Mouse (Mus musculus): ENCODE data around the gene Kdsr. TPM values are rescaled to one million over a fixed set of nuclear protein-coding genes. Genes with fewer than 3 reads are reported as not detected.
"Not testable (repeated sequence)": the region's sequence is repeated elsewhere in the genome, so short reads cannot be mapped to it uniquely, and the experiment has no call there.

The Kdsr gene
- total RNA-seq, 4 experiments from 2014 or later, result 25.5 to 28.9 (median 27.8) TPM

DNA sequence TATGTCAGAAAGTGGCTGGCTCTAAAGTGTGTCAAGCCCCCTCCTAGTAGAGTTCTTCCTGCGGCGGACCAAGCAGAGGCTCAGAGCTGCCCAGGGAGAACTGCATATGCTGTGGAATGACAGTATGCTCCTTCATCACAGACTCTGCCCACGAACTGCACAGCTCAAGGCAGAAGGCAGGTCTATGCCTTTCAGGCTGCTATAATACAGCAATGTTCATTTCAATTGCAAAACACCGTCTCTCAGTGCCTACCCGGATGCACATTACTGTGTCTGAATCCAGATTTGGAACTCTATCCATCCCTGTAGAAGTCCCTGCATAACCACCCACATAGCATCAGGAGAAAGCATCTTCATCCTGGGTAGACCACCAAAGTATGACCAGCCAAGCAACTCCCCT, 19.7 kb downstream of the Kdsr start:
- no peak for DNase-seq (ENCODE audit: low spot score in 2 of 2)

DNA sequence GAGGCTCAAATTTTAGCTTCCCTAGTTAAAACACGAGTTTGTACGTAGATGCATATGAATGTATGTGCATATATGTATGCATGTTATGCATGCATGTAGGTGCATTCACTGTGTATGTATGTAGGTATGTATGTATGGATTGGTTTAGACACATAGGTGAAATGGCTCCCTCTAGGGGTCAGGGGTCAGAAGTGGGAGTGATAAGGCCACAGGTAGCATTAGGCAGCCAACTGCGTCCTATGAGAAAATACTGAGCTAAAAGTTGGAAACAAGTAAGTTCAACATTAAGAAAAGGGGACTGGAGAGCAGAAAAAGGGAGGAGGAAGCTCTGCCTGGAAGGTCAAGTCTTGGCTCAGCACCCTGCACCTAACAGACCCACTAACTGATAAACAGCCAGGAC, 21.4 kb downstream of the Kdsr start:
- DNase-seq (ENCODE audit: low spot score in 2 of 2), result no peak

DNA sequence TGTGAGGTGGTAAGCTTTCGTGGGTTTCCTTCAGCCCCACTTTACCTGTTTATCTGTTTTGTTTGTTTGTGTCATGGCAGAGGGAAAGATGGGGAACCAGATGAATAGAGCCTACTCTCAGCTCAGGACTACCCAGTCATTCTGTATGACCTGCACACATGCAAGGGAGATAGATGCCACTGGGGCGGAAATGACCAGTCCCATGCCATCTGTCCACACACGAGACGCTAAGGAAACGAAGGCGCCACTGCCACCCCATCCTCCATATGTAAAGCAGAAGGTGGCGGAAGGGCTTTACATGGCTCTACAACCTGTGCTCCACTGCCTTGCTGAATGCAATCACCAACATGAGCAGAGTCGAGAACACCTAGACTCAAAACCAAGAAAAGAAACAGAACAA, 23.3 kb downstream of the Kdsr start:
- DNase-seq (ENCODE audit: low spot score in 2 of 2), result no peak

DNA sequence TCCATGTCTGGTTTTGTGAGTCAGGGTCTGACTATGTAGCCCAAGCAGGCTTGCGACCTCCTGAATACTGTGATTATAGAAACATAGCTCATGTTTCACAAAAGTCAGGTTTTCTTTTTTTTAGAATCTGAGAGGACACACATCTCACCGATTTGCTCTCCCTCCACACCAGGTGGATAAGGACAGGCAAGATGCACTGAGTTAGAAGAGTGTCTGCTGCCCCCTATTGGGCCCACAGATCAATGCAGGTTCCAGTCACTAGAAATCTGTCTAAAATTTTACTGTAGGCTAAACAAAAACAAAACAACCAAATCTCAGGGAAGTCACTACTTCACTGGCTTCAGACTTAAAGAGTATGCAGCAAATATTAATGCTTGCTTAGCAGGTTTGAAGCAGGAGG, 23.9 kb downstream of the Kdsr start:
- peak in 1 of 2 experiments; percentile 30 for DNase-seq (ENCODE audit: low spot score in 2 of 2)

DNA sequence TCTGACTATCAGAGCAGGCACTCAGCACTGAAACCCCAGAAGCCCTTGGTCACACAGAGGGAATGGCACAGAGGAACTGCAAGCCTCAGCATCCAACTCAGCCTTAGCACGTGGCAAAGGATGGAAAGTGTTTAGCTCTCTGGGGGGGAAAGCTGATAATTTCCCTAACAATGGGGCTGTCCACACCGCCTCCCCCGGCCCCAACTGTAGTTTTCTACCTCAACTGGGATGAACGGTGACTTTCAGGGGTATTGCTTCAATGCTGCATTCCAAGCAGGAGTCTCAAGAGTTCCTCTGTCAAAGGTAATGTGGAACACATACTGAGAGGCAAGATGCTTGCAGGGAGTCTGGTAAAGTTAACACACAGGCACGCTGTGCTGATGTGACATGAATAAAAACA, 37.5 kb downstream of the Kdsr start:
- no peak for DNase-seq (ENCODE audit: low spot score in 2 of 2)

DNA sequence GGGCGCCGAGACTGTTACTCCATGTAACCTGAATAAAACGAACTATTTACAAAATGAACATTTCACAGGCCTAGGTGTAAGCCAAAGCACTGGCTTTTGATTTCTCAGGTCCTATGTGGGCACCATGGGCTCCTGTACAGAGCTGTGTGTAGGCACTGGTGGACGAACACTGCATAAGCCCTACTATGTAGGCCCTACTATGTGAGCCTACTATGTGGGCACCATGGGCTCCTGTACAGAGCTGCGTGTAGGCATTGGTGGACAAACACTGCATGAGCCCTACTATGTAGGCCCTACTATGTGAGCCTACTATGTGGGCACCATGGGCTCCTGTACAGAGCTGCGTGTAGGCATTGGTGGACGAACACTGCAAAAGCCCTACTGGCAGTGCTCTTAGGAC, 41.8 kb downstream of the Kdsr start:
- not testable (repeated sequence) for DNase-seq (ENCODE audit: low spot score in 2 of 2)

DNA sequence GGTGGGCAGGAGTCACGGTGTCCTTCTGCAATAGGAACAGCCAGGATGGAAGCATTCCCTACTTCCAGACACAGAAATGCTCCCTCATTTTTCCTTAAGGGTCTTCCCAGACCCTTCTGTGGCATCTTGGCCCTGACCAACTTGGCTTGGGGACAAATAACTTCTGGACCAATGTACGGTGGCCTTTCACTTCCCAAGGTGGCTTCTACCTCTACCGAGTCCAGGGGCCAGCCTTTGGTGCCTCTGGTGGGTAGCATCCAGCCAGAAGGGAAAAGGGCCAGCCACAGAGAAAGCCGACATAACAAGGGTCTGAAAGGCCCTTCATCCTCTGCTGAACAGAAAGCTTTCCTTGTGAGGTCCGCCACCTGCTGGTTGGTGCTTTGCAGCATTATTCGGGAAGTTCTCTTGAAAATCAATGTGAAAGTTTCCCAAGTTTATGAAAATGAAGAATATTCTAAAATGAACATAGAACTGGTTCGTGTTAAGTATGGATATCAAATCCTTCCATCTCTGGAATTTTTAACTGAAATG, 42.4 kb downstream of the Kdsr start:
- peak; percentile 60 to 76 for DNase-seq (ENCODE audit: low spot score in 2 of 2)

DNA sequence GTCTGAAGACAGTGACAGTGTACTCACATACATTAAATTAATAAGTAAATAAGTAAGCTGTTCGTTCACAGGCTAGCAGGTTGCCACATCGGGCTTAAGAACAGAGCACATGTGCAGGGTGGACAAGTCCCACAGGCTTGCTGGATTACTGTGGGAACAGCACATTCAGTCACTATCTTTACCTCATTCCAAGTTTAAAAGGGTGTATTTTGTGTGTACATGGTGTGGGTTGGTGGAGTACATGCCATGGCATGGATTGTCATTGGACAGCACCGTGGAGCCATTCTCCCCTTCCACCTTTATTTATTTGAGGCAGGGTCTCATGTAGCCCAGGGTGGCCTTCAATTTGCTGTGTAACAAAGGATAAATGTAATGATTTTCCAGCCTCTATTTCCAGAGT, 43.4 kb downstream of the Kdsr start:
- DNase-seq (ENCODE audit: low spot score in 2 of 2), result no peak

DNA sequence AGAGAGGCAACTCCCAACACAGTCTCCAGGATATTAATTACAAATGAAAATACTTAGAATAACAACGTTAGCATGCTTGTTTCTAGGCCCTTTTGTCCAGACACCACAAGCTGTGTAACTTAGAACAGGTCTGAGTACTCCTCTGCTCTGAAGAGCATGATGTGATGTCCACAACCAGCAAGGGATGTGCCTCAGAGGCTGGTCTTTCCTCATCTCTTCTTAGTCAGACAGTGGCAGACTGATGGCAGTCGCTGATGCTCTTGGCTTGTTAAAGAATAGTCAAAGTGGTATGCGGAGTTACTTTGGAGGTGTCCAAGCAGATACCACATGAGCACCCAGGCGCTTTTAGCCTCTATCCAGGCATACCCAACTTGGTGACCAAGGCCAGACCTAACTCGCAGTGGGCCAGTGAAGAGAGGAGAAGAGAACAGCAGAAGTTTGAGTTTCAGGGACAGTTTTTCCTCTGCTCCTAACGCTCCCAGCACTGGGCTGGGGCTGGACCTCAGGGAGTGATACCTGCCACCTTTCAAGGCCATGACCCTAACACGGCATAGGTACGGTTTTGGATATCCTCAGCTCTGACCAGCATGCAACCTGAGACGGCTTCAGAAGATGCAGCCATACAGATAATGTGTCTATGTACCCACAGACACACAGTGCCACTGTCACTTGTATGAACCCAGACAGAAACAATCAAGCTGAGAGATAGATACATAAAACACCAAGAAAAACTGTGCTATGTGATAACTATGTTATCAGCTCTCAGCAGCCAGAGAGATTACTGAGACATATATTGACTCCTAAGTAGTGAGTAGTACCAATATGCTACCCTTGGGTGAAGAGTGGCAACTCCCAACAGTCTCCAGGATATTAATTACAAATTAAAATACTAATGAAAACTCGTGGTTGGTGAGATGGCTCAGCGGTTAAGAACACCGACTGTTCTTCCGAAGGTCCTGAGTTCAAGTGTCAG, 44.1 kb downstream of the Kdsr start:
- DNase-seq (ENCODE audit: low spot score in 2 of 2), result no peak

DNA sequence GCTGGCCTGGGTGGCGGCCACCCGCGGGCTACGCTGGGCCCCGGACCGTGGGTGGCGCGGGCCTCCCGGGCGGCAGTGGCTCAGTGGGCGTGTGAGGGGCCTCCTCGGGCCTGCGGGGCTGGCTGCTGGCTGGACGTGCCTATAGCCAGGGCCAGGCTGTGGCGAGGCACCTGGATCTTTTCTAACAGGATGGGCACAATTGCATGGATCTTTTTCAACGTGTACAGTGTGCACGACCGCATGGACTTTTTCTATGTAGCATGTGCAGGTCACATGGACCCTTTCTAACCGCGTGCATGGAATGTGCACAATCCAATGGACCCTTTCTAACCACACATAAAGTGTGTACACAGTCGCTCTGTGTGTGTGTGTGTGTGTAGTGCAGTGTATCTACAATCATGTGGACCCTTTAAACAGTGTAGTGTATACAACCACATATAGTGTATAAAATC, 45.0 kb downstream of the Kdsr start:
- no peak for DNase-seq (ENCODE audit: low spot score in 2 of 2)

DNA sequence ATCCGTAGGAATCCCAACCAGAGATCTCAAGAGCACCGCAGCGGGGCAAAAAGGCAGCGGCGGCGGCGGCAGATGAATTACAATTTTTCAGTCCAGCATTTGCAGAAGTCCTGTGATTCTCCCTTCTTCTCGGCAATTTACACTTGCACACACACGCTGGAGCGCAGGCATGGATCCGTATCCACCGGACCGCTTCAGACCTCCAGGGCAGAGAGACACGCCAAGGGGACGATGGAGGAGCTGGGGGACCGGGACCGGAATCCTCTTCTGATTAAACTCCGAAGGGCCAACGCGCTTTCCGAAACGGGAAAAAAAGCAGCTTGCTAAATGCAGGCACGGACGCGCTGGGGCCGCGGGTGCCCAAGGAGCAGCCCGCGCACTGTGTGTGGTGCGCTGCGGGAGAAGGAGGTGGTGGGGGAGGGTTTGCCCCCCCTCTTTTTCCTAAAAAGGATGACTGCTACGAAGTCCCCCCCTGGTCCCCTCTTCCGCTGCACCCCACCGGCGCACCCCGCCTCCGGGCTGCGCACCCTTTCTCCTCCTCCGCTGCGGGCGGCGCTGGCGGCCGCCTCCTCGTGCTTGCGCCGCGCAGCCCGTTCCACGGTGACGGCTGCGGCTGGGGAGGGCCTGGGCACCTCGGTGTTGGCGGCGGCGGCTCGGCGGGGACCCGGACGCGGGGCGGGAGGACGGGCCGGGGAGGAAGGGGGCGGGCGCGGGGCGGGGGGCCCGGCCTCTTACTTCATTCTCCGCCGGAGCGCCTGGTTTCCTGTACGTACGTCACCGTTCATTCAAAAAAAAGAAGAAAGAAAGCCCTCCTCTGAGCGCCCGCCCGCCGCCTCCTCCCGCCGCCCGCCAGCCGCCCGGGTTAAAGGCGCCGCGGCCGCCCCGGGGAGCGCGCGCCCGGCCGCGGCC, 45.7 kb downstream of the Kdsr start, which contains the start of gene Bcl2:
Gene Bcl2 (minus strand): TSS at position 654 of the 909 bp plus-strand sequence.
- DNase-seq (ENCODE audit: low spot score in 2 of 2), result peak in 1 of 2 experiments; percentile 59

DNA sequence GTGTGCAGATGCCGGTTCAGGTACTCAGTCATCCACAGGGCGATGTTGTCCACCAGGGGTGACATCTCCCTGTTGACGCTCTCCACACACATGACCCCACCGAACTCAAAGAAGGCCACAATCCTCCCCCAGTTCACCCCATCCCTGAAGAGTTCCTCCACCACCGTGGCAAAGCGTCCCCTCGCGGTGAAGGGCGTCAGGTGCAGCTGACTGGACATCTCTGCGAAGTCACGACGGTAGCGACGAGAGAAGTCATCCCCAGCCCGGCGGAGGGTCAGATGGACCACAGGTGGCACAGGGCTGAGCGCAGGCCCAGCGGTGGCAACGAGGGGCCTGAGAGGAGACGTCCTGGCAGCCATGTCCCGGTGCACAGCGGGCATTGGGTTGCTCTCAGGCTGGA, 47.2 kb downstream of the Kdsr start:
- peak in 1 of 2 experiments; percentile 35 for DNase-seq (ENCODE audit: low spot score in 2 of 2)

DNA sequence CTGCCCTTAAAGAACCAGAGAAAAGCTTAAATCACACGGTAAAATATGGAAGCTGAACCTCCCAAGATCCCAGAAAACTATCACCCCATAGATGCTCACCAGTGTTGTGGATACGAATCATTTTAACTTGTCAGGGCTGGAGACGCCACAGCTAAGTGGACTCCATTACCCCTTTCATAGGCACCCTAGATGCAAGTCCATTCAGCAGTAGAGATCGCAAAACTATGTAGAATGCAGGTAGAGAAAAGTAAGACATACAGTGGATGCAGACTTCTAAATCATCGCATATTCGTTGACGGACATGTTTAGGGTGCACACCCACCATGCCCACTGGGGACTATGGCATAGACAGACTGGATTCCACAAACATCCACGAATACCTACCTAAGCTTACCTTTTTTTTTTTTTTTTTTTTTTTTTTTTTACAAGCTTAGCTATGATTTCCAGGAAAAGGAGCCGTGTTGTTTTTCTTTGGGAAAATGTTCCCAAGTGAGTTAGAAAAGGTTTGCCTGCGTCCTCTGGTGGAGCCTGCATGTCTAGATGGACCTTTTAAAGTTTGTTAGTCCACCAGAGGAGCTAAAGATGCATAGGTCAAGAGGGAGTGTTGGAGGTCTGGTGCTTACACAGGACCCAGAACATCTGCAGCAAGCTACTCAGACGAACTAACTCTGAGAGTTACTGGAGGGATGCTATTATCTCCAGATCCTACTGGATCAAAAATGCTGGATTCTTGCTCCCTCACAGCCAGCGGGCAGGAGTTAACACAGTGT, 48.0 kb downstream of the Kdsr start:
- no peak for DNase-seq (ENCODE audit: low spot score in 2 of 2)

DNA sequence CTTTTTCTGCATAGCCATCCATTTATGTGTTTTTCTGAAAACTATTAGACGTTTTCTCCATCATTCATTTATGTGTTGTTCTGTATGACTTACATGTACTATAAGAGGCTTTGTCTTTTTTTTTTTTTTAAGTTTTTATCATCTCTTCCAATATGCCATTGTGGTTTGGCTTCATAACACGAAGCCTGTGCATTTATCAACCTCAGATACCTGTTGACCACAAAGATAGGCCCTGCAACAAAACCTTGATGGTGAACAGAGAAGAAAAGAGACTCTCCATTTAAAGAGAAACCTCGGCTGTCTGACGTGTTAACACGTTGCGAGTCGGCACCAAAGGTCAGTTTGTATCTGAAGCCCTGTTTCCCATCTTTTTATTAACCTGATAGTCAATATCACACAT, 49.3 kb downstream of the Kdsr start:
- no peak for DNase-seq (ENCODE audit: low spot score in 2 of 2)

DNA sequence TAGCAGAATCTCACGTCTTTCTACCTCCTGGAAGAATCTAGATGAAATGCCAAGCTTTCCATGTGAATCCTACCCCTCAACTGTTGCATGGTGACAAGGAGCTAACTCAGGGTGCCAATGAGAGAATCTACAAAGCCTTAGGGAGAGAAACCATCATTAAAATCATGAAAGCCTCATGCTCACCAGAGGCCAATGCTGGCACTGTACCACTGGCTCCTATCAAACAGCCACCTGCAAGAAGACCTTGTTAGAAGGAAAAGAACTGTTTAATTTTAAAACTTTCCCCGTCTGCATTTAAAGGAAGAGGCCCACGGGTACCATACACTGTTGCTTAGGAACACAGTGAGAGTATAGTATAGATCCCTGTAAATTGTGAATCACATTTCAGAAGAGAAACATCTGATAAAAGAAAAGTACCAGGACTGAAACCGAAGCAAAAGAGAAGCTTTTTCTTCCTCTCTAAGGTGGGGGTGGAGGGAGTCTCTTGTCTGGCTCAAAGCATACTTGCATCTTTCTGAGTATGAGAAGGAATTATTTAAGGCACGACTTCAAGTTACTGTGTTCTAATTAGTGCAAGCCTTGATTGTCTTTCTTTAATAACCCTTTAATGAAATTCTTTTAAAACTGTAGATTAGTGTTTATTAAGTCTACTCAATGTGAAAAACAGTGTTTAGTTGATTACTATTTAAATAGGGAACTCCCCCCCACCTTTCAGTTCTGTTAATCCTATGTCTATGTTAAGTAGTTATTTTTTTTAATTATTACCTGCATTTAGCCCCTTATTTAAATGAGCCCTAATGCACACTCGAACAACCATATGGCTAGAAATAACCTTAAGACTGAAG, 52.3 kb downstream of the Kdsr start:
- DNase-seq (ENCODE audit: low spot score in 2 of 2), result no peak

DNA sequence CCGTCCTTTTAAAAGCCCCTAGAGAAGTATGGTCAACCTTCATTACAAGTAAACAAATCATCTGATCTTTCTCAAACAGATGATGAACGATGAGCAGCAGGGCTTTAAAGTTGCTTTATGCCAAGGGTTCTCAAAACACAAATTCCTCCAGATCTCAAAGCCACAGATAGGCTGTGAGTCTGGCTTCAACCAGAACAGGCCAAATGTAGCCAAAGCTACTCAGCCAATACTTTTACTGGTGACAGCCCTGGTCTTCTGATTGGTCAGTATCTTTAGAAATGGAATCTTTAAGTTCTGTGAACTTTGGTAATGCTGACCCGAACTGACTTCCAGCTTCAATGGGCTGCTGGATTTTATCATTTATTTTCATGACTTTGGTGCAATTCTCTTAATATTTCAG, 56.3 kb downstream of the Kdsr start:
- DNase-seq (ENCODE audit: low spot score in 2 of 2), result no peak

DNA sequence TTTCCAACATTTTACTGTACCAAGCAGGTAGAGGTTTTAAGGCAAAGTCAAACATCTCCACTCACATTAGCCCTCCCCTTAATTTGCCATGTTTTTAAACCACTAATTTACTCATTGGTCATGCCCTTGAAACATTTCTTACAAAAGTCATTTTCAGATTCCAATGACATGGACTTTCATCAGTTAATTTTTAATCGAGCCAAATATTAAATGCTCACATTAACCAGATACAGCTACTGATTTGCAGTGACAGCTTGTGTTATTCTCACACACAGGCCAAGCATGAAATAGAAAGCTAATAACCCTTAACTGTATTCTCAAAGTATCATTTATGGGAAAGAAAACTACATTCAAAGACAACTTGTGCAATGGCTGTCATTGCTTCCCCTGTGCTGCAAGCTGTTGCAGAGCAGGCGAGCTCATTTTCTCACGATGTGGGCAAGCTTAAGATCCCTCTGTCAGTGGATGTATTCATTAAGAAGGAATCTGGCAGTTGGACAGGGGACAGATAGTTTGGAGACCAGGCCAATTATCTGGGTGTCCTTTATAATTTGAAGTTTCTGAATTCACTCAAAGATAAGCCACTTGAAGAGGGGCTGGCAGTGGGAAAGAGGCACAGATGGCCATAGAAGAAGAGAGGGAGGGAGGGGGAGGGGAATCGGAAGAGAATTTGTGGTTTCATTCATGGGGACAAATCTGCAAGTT, 56.9 kb downstream of the Kdsr start:
- DNase-seq (ENCODE audit: low spot score in 2 of 2), result no peak

DNA sequence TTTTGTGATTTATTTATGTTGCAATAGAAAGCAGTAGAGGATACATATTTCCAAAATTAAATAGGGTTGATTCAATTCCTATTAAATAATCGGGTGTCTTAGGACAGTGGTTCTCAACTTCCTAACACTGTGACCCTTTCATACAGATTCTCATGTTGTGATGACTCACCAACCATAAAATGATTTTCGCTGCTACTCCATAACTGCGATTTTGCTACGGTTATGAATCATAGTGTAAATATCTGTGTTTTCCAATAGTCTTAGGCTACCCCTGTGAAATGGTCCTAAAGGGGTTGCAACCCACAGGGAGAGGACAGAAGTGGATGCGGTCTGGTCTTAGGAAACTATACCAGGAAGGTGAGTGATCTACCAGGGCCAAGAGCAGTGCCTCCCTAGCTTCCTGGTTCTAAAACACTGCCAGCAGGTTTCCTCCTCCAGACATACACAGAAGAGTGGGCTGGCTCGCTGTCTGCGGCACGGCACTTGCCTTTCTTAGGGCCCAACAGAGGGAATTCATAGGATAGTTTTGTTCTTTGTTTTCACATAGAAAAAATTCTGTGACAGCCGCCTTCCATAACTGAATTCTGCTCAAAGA, 58.9 kb downstream of the Kdsr start:
- DNase-seq (ENCODE audit: low spot score in 2 of 2), result no peak

DNA sequence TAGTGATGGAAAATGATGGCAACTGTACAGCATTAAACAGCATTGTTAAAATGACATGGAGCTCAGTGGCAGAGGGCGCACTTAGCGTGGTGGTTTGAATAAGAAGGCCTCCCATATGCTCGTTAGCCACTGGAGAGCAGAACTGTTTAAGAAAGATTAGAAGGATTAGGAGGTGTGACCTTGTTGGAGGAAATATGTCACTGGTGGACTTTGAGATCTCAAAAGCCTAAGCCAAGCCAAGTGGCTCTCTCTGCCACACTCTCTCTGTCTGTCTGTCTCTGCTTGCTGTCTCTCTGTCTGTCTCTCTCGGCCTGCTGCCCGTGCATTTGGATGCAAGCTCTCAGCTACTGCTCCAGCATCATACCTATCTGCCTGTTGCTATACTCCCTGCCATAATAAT, 63.1 kb downstream of the Kdsr start:
- no peak for DNase-seq (ENCODE audit: low spot score in 2 of 2)

Measured in layer of hippocampus, adult 8-10 months (tissue).